Mouse (Mus musculus): ENCODE measurements at regions not wholly inside any gene's neighbourhood (a gene's known extent, or its start where the extent isn't known, plus 50 kb on each side); places are given as distances from the start of the nearest gene placed in this dataset.

- no peak for DNase-seq (ENCODE audit: low spot score in 2 of 2)
These were observed 110.4 kb upstream of the Neil3 start for GRCm38 (mm10) chr8:53749263-53749662.

GRCm38 (mm10) chr8:53769211-53769610 lies 130.3 kb upstream of the Neil3 start:
- no peak for DNase-seq (ENCODE audit: low spot score in 2 of 2)

DNA sequence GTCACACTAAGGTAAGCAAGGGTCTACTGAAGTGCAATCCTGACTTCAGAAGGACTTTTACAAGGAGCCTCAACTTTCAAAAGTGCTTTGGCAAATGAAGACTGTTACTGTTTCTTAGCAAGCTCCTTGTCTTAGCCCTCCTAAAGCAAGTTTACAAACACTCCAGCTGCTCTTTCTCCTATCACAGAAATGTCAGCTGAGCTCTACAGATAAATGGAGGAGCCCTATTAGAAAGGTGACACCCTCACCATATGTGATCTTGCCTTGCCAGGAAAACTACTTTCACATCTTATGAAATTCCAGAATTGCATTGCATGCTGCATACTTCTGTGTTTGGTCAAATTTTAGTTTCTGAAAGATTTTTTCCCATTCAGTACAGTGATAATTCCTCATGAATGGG lies 136.6 kb upstream of the Neil3 start:
- DNase-seq (ENCODE audit: low spot score in 2 of 2): no peak

- DNase-seq (ENCODE audit: low spot score in 2 of 2): no peak
These were observed 142.0 kb upstream of the Neil3 start for GRCm38 (mm10) chr8:53780886-53781285.

DNA sequence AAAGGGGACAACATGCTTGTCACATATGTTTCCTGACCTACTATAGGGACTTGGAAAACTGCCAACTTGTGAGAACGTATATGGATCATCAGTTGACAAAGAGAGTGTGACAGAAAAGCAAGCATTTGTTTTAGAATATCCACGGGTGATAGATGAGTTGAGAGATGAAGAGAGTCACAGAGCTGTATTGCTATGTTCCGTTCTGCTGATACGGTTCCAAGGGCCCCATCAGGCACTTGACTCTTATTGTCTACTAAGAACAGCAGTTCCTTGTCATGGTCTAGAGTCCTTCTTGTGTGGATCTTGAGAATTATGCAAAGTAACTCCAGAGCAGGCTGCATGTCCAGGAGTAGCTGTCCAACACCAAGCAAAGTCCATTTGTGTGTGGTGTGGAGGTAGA lies 143.0 kb upstream of the Neil3 start:
- no peak for DNase-seq (ENCODE audit: low spot score in 2 of 2)

- no peak for DNase-seq (ENCODE audit: low spot score in 2 of 2)
These were observed 149.3 kb upstream of the Neil3 start for GRCm38 (mm10) chr8:53788202-53788601.

- no peak for DNase-seq (ENCODE audit: low spot score in 2 of 2)
These were observed 182.3 kb upstream of the Neil3 start for GRCm38 (mm10) chr8:53821148-53821547.

GRCm38 (mm10) chr8:53827395-53827794 lies 188.5 kb upstream of the Neil3 start:
- no peak for DNase-seq (ENCODE audit: low spot score in 2 of 2)

DNA sequence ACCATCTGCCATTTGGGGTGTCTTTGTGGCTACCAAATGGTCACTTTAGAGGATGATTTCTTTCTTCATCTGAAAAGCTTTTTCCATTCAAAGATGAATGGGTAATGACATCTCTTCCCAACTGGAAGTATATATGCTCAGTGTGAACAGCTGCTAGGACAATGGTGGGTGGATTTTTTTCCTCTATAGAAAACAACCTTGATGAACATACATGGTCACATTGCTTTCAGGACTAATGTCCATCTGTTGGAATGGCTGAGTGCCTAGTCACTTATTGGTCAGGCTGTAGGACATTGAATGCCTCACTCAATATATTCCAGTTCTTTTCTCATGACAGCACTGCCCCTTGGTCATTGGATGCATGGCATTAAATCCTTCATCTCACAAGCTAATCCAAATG lies 209.0 kb upstream of the Neil3 start:
- DNase-seq (ENCODE audit: low spot score in 2 of 2): no peak

GRCm38 (mm10) chr8:53868567-53868966 lies 208.8 kb upstream of the Vegfc start:
- no peak for DNase-seq (ENCODE audit: low spot score in 2 of 2)

- no peak for DNase-seq (ENCODE audit: low spot score in 2 of 2)
These were observed 207.3 kb upstream of the Vegfc start for GRCm38 (mm10) chr8:53869997-53870596.

- DNase-seq (ENCODE audit: low spot score in 2 of 2): no peak
These were observed 205.3 kb upstream of the Vegfc start for GRCm38 (mm10) chr8:53872033-53872619.

DNA sequence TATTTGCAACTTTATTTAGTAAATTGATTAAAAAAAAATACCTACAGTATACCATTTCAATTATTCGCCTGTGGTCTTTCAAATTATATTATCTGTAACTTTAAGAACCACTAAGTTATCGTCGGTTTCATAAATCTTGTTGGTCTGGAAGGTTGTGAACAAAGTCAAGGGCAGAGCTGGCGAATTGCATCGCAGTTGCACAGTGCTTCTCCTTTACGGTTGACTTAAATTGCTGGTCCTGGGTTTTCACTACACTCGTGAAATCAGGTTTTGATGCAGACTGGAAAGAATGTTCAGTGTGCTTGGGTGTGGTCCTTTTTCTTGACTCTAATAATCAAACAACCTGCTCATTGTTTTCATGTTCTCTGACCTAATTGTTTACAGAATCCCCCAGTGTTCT lies 198.6 kb upstream of the Vegfc start:
- peak in 1 of 2 experiments; percentile 4 for DNase-seq (ENCODE audit: low spot score in 2 of 2)

- DNase-seq (ENCODE audit: low spot score in 2 of 2): no peak
These were observed 195.9 kb upstream of the Vegfc start for GRCm38 (mm10) chr8:53881551-53881950.

GRCm38 (mm10) chr8:53892205-53892710 lies 185.1 kb upstream of the Vegfc start:
- DNase-seq (ENCODE audit: low spot score in 2 of 2): no peak

- DNase-seq (ENCODE audit: low spot score in 2 of 2): no peak
These were observed 184.6 kb upstream of the Vegfc start for GRCm38 (mm10) chr8:53892770-53893169.

GRCm38 (mm10) chr8:53922343-53922742 lies 155.1 kb upstream of the Vegfc start:
- no peak for DNase-seq (ENCODE audit: low spot score in 2 of 2)

GRCm38 (mm10) chr8:53930685-53931084 lies 146.7 kb upstream of the Vegfc start:
- DNase-seq (ENCODE audit: low spot score in 2 of 2): no peak

GRCm38 (mm10) chr8:53938392-53938791 lies 139.0 kb upstream of the Vegfc start:
- DNase-seq (ENCODE audit: low spot score in 2 of 2): no peak

GRCm38 (mm10) chr8:53939519-53939918 lies 137.9 kb upstream of the Vegfc start:
- no peak for DNase-seq (ENCODE audit: low spot score in 2 of 2)

DNA sequence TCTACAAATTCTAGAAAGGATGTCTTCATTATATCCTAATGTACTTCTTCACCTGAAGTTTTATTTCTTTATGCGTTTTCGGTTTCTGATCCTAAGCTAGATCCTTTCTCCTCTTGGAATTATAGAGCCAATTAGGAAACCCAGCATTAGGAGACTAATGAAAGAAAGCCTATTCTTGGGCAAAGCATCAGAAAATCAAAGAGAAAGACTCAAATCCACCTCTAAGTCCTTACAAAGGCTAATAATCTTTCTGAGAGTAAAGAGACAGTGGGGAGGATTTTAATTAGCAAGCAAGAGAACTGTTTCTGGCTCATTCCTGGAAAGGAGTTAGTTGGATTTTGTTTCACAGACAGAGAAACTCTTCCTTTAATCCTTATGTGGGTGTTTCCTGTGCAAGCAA lies 136.3 kb upstream of the Vegfc start:
- no peak for DNase-seq (ENCODE audit: low spot score in 2 of 2)

DNA sequence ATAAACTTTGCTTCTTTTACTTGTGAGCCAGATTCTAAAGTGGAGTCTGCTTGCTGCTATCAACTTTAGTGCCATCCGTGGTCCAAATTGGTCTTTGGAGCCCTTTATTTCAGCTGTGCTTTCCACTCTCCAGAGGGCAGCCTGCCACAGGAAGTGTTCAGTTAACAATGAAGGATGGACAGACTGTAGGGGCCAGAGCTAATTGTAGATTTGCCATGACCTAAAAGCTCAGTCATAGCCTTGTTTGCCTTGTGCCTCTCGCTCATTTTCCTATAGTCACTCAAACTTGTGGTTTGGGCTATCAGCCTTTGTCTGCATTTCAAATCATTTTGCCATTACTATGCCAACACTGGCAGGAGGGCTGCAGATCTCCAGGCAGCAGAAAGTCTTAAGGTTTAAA lies 131.8 kb upstream of the Vegfc start:
- DNase-seq (ENCODE audit: low spot score in 2 of 2): no peak

DNA sequence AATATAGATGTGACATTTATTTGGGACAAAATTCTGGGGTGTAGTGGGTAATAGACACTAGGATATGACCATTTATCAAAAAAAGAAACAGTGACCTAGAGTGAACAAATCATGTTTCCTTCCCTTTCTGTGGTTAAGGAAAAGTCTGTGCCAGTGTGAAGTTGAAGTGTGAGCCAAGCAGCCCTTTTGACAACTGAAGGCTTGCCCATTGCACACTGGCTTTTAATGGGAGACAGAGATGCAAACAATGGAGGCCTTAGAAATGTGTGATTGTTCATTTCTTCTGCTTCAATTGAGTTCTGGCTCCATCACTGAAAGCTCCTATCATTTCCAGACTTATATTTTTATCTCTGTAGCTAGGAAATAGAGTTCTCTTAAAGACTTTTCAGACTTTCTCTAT lies 130.0 kb upstream of the Vegfc start:
- no peak for DNase-seq (ENCODE audit: low spot score in 2 of 2)
